Mouse (Mus musculus): ENCODE data around the gene Uvrag.

- TF ChIP-seq GATA1 (IDR thresholded peaks at IDR 0.05; ENCODE audit: borderline replicate concordance, low read length) = no peak
- TF ChIP-seq FLI1 (IDR thresholded peaks at IDR 0.05; ENCODE audit: low read length) = no peak
Observed at GRCm38 (mm10) chr7:99122651-99123050, 18.3 kb downstream of the Uvrag start.
